Mouse (Mus musculus): ENCODE measurements around the gene Pcca. TPM values are rescaled to one million over a fixed set of nuclear protein-coding genes. Genes with fewer than 3 reads are reported as not detected.

Gene Pcca
- polyA plus RNA-seq, 1 experiment = 10.3 TPM

DNA sequence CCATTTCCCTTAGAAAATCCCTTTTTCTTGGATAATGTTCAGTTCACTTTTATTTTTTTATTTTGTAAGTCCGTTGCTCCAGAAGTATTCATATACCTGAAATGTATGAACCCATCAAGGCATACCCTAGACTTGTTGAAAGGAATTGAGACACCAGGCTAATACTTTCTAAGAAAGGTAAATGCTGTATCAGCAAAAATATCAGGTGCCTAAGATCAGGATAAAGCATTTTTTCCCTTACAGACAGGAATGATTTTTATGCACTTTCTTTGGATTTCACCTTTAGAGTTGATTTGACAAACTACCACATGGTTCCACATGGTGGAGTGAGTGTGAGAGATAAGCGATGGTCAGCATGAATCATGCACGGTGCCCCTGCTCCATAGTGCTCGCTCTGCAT, 259.2 kb downstream of the Pcca start:
- no peak for TF ChIP-seq USF1 (IDR thresholded peaks at IDR 0.05; ENCODE audit: low read depth)
- TF ChIP-seq CTCF (IDR thresholded peaks at IDR 0.05; ENCODE audit: control insufficient read depth, insufficient read depth, insufficient read length) = no peak
- TF ChIP-seq CEBPB (IDR thresholded peaks at IDR 0.05; ENCODE audit: low read depth) = no peak
- TF ChIP-seq MYOD1 (IDR thresholded peaks at IDR 0.05; ENCODE audit: control insufficient read depth, insufficient read length, low read depth) = no peak
- H3K27me3 ChIP-seq (ENCODE audit: control insufficient read depth, insufficient read depth, insufficient read length) = no peaks in the 10 kb centered on the region
- H3K79me2 ChIP-seq (ENCODE audit: control insufficient read depth, insufficient read depth) = no peaks in the 10 kb centered on the region
- no peak overlapping the region for H3K4me3 ChIP-seq (ENCODE audit: insufficient read depth, poor library complexity, severe bottlenecking)
- H3K79me3 ChIP-seq (ENCODE audit: low read depth) = no peaks in the 10 kb centered on the region
- H3K36me3 ChIP-seq (ENCODE audit: control insufficient read depth, insufficient read depth) = no peaks in the 10 kb centered on the region
- no peak overlapping the region for H3ac ChIP-seq (ENCODE audit: control insufficient read depth, insufficient read length, low read depth)

DNA sequence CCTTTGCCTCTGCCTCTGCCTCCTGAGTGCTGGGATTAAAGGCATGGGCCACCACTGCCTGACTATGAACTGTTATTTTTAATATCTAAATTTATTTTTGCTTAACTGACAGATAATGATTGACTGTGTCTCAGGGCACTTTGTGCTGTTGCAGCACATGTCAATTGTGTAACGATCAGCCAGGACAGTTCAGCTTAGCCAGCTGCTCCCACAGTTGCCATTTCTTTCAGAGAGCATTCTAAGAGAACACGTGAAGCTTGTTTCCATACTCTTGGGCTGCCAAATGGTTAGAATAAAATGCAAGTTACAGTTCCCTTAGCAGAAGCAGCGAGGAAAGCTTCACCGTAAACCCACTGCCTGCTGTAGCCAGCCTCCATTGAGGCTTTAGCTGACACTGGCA, 266.2 kb downstream of the Pcca start:
- no peaks in the 10 kb centered on the region for H3K79me2 ChIP-seq (ENCODE audit: control insufficient read depth, insufficient read depth)
- H3K36me3 ChIP-seq (ENCODE audit: control insufficient read depth, insufficient read depth) = no peaks in the 10 kb centered on the region
- no peak overlapping the region for H3K4me3 ChIP-seq (ENCODE audit: insufficient read depth, poor library complexity, severe bottlenecking)
- H3ac ChIP-seq (ENCODE audit: control insufficient read depth, insufficient read length, low read depth) = no peak overlapping the region
- H3K27me3 ChIP-seq (ENCODE audit: control insufficient read depth, insufficient read depth, insufficient read length) = no peaks in the 10 kb centered on the region
- TF ChIP-seq FOSL1 (IDR thresholded peaks at IDR 0.05; ENCODE audit: insufficient read depth, low read length, poor library complexity, severe bottlenecking) = no peak
- no peak for TF ChIP-seq MAX (IDR thresholded peaks at IDR 0.05)
- no peak for TF ChIP-seq MYOG (IDR thresholded peaks at IDR 0.05; ENCODE audit: control insufficient read depth, extremely low read depth, insufficient read length)
- TF ChIP-seq MYOD1 (IDR thresholded peaks at IDR 0.05; ENCODE audit: control insufficient read depth, insufficient read length, low read depth) = no peak
- TF ChIP-seq CEBPB (IDR thresholded peaks at IDR 0.05; ENCODE audit: low read depth) = no peak
- TF ChIP-seq USF1 (IDR thresholded peaks at IDR 0.05; ENCODE audit: low read depth) = no peak
- no peak for TF ChIP-seq CTCF (IDR thresholded peaks at IDR 0.05; ENCODE audit: control insufficient read depth, insufficient read depth, insufficient read length)
- H3K79me3 ChIP-seq (ENCODE audit: low read depth) = no peaks in the 10 kb centered on the region

DNA sequence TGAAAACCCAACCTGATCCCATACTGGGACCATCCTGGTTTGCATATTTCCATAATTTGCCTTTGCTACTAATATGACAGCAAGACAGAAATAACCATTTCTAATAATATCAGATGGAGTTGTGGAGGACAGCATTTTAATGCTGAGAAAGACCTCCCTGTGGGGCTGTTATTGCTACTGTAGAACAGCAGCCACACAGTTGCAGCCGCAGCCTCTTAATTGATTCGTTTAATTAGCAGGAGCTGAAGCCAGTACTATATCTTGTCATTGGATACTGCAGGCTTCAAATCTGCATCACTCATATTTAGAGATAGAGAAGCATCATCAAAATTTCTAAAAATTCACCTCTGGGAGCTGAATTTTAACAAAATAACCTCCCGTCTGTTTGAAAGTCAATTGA, 286.9 kb downstream of the Pcca start:
- Histone ChIP-seq H3K79me2 (ENCODE audit: control insufficient read depth, insufficient read depth) (no peaks in the 10 kb centered on the region), H3ac (ENCODE audit: control insufficient read depth, insufficient read length, low read depth) (no peak overlapping the region), H3K27me3 (ENCODE audit: control insufficient read depth, insufficient read depth, insufficient read length) (no peaks in the 10 kb centered on the region), H3K79me3 (ENCODE audit: low read depth) (no peaks in the 10 kb centered on the region), H3K36me3 (ENCODE audit: control insufficient read depth, insufficient read depth) (no peaks in the 10 kb centered on the region), H3K4me3 (ENCODE audit: insufficient read depth, poor library complexity, severe bottlenecking) (no peak overlapping the region)
- no peak for TF ChIP-seq CEBPB (IDR thresholded peaks at IDR 0.05; ENCODE audit: low read depth)
- TF ChIP-seq MYOD1 (IDR thresholded peaks at IDR 0.05; ENCODE audit: control insufficient read depth, insufficient read length, low read depth) = no peak
- no peak for TF ChIP-seq USF1 (IDR thresholded peaks at IDR 0.05; ENCODE audit: low read depth)
- TF ChIP-seq FOSL1 (IDR thresholded peaks at IDR 0.05; ENCODE audit: insufficient read depth, low read length, poor library complexity, severe bottlenecking) = no peak
- TF ChIP-seq MAX (IDR thresholded peaks at IDR 0.05) = no peak
- TF ChIP-seq MYOG (IDR thresholded peaks at IDR 0.05; ENCODE audit: control insufficient read depth, extremely low read depth, insufficient read length) = no peak
- no peak for TF ChIP-seq CTCF (IDR thresholded peaks at IDR 0.05; ENCODE audit: control insufficient read depth, insufficient read depth, insufficient read length)

DNA sequence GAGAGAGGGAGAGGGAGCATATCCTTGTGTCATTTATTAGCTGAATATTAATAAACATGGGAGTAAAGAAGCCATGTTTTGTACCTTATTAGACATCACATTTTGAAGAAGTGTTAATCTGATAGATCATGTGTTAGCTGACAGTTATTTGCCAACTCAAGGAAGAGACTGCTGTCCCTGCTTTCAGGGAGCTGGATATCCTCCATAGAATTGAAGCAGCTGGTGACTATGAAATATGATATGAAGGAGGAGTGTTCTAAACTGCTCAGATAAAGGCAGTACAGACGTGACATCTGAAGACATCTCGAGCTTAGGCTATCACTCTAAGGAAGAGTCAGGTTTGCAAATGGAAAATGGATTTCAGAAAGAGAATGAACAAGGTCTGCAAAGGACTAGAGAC, 289.7 kb downstream of the Pcca start:
- Histone ChIP-seq H3K79me2 (ENCODE audit: control insufficient read depth, insufficient read depth) (no peaks in the 10 kb centered on the region), H3K27me3 (ENCODE audit: control insufficient read depth, insufficient read depth, insufficient read length) (no peaks in the 10 kb centered on the region), H3K36me3 (ENCODE audit: control insufficient read depth, insufficient read depth) (no peaks in the 10 kb centered on the region), H3ac (ENCODE audit: control insufficient read depth, insufficient read length, low read depth) (no peak overlapping the region), H3K79me3 (ENCODE audit: low read depth) (no peaks in the 10 kb centered on the region), H3K4me3 (ENCODE audit: insufficient read depth, poor library complexity, severe bottlenecking) (no peak overlapping the region)
- TF ChIP-seq FOSL1 (IDR thresholded peaks at IDR 0.05; ENCODE audit: insufficient read depth, low read length, poor library complexity, severe bottlenecking) (no peak), MYOG (IDR thresholded peaks at IDR 0.05; ENCODE audit: control insufficient read depth, extremely low read depth, insufficient read length) (no peak), CEBPB (IDR thresholded peaks at IDR 0.05; ENCODE audit: low read depth) (no peak), MAX (IDR thresholded peaks at IDR 0.05) (no peak), USF1 (IDR thresholded peaks at IDR 0.05; ENCODE audit: low read depth) (no peak), CTCF (IDR thresholded peaks at IDR 0.05; ENCODE audit: control insufficient read depth, insufficient read depth, insufficient read length) (no peak), MYOD1 (IDR thresholded peaks at IDR 0.05; ENCODE audit: control insufficient read depth, insufficient read length, low read depth) (no peak)

DNA sequence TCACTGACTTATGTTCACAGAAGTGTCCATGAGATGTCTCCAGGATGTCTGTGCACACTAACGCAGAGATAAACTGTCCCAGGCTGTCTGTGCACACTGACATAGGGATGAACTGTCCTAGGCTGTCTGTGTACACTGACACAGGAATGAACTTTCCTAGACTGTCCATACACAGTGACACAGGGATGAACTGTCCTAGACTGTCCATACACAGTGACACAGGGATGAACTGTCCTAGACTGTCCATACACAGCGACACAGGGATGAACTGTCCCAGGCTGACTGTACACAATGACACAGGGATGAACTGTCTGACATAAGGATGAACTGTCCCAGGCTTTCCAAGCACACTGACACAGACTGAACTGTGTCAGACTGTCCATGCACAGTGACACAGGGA, 291.3 kb downstream of the Pcca start:
- TF ChIP-seq FOSL1 (IDR thresholded peaks at IDR 0.05; ENCODE audit: insufficient read depth, low read length, poor library complexity, severe bottlenecking) (no peak), MAX (IDR thresholded peaks at IDR 0.05) (no peak), CEBPB (IDR thresholded peaks at IDR 0.05; ENCODE audit: low read depth) (no peak), USF1 (IDR thresholded peaks at IDR 0.05; ENCODE audit: low read depth) (no peak), CTCF (IDR thresholded peaks at IDR 0.05; ENCODE audit: control insufficient read depth, insufficient read depth, insufficient read length) (no peak), MYOD1 (IDR thresholded peaks at IDR 0.05; ENCODE audit: control insufficient read depth, insufficient read length, low read depth) (no peak), MYOG (IDR thresholded peaks at IDR 0.05; ENCODE audit: control insufficient read depth, extremely low read depth, insufficient read length) (no peak)

DNA sequence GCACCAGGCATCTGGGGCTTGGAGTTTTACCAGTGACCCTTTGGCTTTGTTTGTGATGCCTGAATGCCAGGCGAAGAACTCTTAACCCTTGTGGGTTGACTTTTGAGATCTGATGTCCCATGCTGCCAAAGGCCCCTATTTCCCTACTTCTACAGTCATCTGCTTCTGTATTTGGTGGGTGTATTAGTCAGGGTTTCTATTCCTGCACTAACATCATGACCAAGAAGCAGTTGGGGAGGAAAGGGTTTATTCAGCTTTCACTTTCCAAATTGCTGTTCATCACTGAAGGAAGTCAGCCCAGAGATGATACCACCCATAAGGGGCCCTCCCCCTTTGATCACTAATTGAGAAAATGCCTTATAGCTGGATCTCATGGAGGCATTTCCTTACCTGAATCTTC, 296.3 kb downstream of the Pcca start:
- no peaks in the 10 kb centered on the region for H3K79me3 ChIP-seq (ENCODE audit: low read depth)
- no peaks in the 10 kb centered on the region for H3K79me2 ChIP-seq (ENCODE audit: control insufficient read depth, insufficient read depth)
- no peaks in the 10 kb centered on the region for H3K36me3 ChIP-seq (ENCODE audit: control insufficient read depth, insufficient read depth)
- no peaks in the 10 kb centered on the region for H3K27me3 ChIP-seq (ENCODE audit: control insufficient read depth, insufficient read depth, insufficient read length)
- TF ChIP-seq MYOD1 (IDR thresholded peaks at IDR 0.05; ENCODE audit: control insufficient read depth, insufficient read length, low read depth) = no peak
- no peak overlapping the region for H3ac ChIP-seq (ENCODE audit: control insufficient read depth, insufficient read length, low read depth)
- H3K4me3 ChIP-seq (ENCODE audit: insufficient read depth, poor library complexity, severe bottlenecking) = no peak overlapping the region

More for the DNA sequence above, 291.3 kb downstream of the Pcca start:
- H3K4me3 ChIP-seq (ENCODE audit: insufficient read depth, poor library complexity, severe bottlenecking) = no peak overlapping the region
- H3K79me3 ChIP-seq (ENCODE audit: low read depth) = no peaks in the 10 kb centered on the region
- no peaks in the 10 kb centered on the region for H3K27me3 ChIP-seq (ENCODE audit: control insufficient read depth, insufficient read depth, insufficient read length)
- H3K36me3 ChIP-seq (ENCODE audit: control insufficient read depth, insufficient read depth) = no peaks in the 10 kb centered on the region
- H3ac ChIP-seq (ENCODE audit: control insufficient read depth, insufficient read length, low read depth) = no peak overlapping the region
- H3K79me2 ChIP-seq (ENCODE audit: control insufficient read depth, insufficient read depth) = no peaks in the 10 kb centered on the region

All from C2C12 (cell line).